Mouse (Mus musculus) gastrocnemius, adult 2 months (tissue): ENCODE results near the gene Eif4g3. TPM values are rescaled to one million over a fixed set of nuclear protein-coding genes. Genes with fewer than 3 reads are reported as not detected.
A peak's percentile ranks its signal among the peaks of the same experiment; 100 is the strongest.

Experiments used
- DNase-seq: peaks from one replicate; pipeline ENCODE4 v3.0.0; 2022
- H3K27ac ChIP-seq: fragments of 200-600 bp; 2 replicates; pipeline ENCODE4 v1.8.1; 2022; ENCODE audit warnings: mild to moderate bottlenecking
- H3K4me3 ChIP-seq: fragments of 200-600 bp; 2 replicates; pipeline ENCODE4 v1.8.1; 2022; ENCODE audit warnings: mild to moderate bottlenecking, moderate library complexity
- CTCF ChIP-seq: fragments of 200-600 bp; IDR thresholded peaks from 2 replicates; pipeline ENCODE4 v1.8.1; 2022; ENCODE audit warnings: antibody characterized with exemption, mild to moderate bottlenecking, moderate library complexity
- intact Hi-C: fragments of 180-260 bp; cut with DNase I; formaldehyde crosslinking; loops from one replicate; pipeline ENCODE4 v1.15.1; 2025
- total RNA-seq, 2 experiments: library from RNA; stranded (reverse); gene quantifications; 2 replicates each; pipeline ENCODE4 v1.2.3; 2021

Eif4g3 gene
- total RNA-seq, 2 experiments from 2014 or later, result 108 to 145 TPM

GRCm38 (mm10) chr4:138015966-138016365 is 23.1 kb downstream of the Eif4g3 start:
- DNase-seq, result no peak
- Histone ChIP-seq H3K4me3 (no peak overlapping the region), H3K27ac (peak overlapping the region; percentile 88)
- intact Hi-C loops, result no loop called here
- no peak for TF ChIP-seq CTCF

- H3K27ac ChIP-seq, result peak overlapping the region; percentile 88
- no peak for DNase-seq
- no peak for TF ChIP-seq CTCF
- intact Hi-C loops, result no loop called here
- peak overlapping the region; percentile 17 for H3K4me3 ChIP-seq
Observed at GRCm38 (mm10) chr4:138017085-138017637, 24.3 kb downstream of the Eif4g3 start.

- H3K4me3 ChIP-seq, result no peak overlapping the region
- intact Hi-C loops, result no loop called here
- H3K27ac ChIP-seq, result peak overlapping the region; percentile 88
- no peak for DNase-seq
- TF ChIP-seq CTCF, result no peak
Observed at GRCm38 (mm10) chr4:138018011-138018410, 25.2 kb downstream of the Eif4g3 start.

GRCm38 (mm10) chr4:138020231-138020630 is 27.4 kb downstream of the Eif4g3 start:
- no peak for TF ChIP-seq CTCF
- peak overlapping the region; percentile 53 for H3K4me3 ChIP-seq
- peak; percentile 70 for DNase-seq
- peak overlapping the region; percentile 88 for H3K27ac ChIP-seq
- intact Hi-C loops, result no loop called here

GRCm38 (mm10) chr4:138021651-138022050 is 28.8 kb downstream of the Eif4g3 start:
- peak; percentile 4 for DNase-seq
- no peak for TF ChIP-seq CTCF
- peak overlapping the region; percentile 53; the same call in 1 of the 2 replicates for H3K4me3 ChIP-seq
- H3K27ac ChIP-seq, result peak overlapping the region; percentile 88
- intact Hi-C loops, result no loop called here

- intact Hi-C loops, result no loop called here
- Histone ChIP-seq H3K4me3 (no peak overlapping the region), H3K27ac (peak overlapping the region; percentile 70)
- DNase-seq, result no peak
- TF ChIP-seq CTCF, result no peak
Observed at GRCm38 (mm10) chr4:138022761-138023160, 29.9 kb downstream of the Eif4g3 start.

GRCm38 (mm10) chr4:138023403-138024100 is 30.7 kb downstream of the Eif4g3 start:
- Histone ChIP-seq H3K27ac (peak overlapping the region; percentile 70), H3K4me3 (no peak overlapping the region)
- TF ChIP-seq CTCF, result no peak
- intact Hi-C loops, result no loop called here
- DNase-seq, result peak; percentile 14

- no peak overlapping the region for H3K4me3 ChIP-seq
- intact Hi-C loops, result no loop called here
- peak overlapping the region; percentile 44; the same call in 1 of the 2 replicates for H3K27ac ChIP-seq
- no peak for TF ChIP-seq CTCF
- no peak for DNase-seq
Observed at GRCm38 (mm10) chr4:138029168-138029567, 36.3 kb downstream of the Eif4g3 start.

GRCm38 (mm10) chr4:138031828-138032227 is 39.0 kb downstream of the Eif4g3 start:
- no peak overlapping the region for H3K4me3 ChIP-seq
- TF ChIP-seq CTCF, result no peak
- H3K27ac ChIP-seq, result peak overlapping the region; percentile 90
- intact Hi-C loops, result loop anchor here (2.0 kb wide), 1 partner anchor 31 kb away; no protein-coding TSS in a partner anchor
- DNase-seq, result peak; percentile 65

- intact Hi-C loops, result no loop called here
- H3K4me3 ChIP-seq, result no peak overlapping the region
- no peak for TF ChIP-seq CTCF
- H3K27ac ChIP-seq, result peak overlapping the region; percentile 90
- no peak for DNase-seq
Observed at GRCm38 (mm10) chr4:138033871-138034270, 41.0 kb downstream of the Eif4g3 start.

- intact Hi-C loops, result loop anchor here (5.0 kb wide), 1 partner anchor 37 kb away; no protein-coding TSS in a partner anchor
- H3K4me3 ChIP-seq, result peak overlapping the region; percentile 58
- peak overlapping the region; percentile 90 for H3K27ac ChIP-seq
- no peak for TF ChIP-seq CTCF
- DNase-seq, result peak; percentile 52
Observed at GRCm38 (mm10) chr4:138035435-138036120, 42.8 kb downstream of the Eif4g3 start.

- DNase-seq, result no peak
- Histone ChIP-seq H3K27ac (peak overlapping the region; percentile 90), H3K4me3 (peak overlapping the region; percentile 58)
- TF ChIP-seq CTCF, result no peak
- intact Hi-C loops, result loop anchor here (5.0 kb wide), 1 partner anchor 35 kb away; no protein-coding TSS in a partner anchor
Observed at GRCm38 (mm10) chr4:138037110-138037509, 44.3 kb downstream of the Eif4g3 start.

- intact Hi-C loops, result loop anchor here (5.0 kb wide), 1 partner anchor 34 kb away; no protein-coding TSS in a partner anchor
- DNase-seq, result no peak
- peak overlapping the region; percentile 58; the same call in 1 of the 2 replicates for H3K4me3 ChIP-seq
Observed at GRCm38 (mm10) chr4:138037896-138038295, 45.1 kb downstream of the Eif4g3 start.

More at GRCm38 (mm10) chr4:138037896-138038295, 45.1 kb downstream of the Eif4g3 start:
- H3K27ac ChIP-seq, result peak overlapping the region; percentile 90
- no peak for TF ChIP-seq CTCF
